Mouse (Mus musculus): ENCODE measurements at regions not wholly inside any gene's neighbourhood (a gene's known extent, or its start where the extent isn't known, plus 50 kb on each side); places are given as distances from the start of the nearest gene placed in this dataset.

DNA sequence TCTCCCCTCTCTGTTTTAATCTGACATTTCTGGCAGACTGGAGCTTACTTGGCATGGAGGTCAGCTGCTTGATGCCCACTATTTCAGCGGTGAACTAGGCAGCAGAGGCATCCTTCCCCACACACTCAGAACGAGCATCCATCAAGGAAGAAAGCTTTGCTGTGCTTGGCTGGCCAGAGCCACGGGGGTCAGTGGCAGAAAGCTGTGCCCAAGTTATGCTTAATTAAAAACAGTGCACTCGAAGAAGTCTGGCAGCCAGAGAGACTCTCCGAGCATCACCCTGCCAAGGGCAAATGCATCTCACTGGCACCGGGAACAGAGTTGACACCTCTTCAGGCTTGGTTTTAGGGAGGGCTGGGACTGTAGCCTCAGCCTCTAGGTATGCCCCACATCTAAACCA lies 168.3 kb downstream of the Gm45692 start:
- no peak for DNase-seq

DNA sequence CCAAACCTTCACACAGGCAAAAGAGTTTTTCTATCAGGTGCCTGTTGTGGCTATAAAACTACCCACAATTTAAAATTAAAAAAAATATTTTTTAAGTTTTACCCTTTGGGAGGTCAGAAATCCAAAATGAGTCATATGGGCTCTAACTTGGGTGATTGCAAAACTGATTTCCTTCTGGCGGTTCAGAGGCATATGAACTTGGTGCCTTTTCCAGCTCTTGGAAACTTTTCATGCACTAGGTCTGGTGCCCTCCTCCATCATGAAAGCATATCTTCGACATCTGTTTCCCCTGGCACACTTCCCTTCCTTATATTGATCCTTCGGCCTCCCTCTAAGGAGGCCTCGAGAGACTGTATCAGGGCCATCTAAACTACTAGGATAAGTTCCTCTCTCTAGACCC lies 168.8 kb downstream of the Gm45692 start:
- no peak for DNase-seq

DNA sequence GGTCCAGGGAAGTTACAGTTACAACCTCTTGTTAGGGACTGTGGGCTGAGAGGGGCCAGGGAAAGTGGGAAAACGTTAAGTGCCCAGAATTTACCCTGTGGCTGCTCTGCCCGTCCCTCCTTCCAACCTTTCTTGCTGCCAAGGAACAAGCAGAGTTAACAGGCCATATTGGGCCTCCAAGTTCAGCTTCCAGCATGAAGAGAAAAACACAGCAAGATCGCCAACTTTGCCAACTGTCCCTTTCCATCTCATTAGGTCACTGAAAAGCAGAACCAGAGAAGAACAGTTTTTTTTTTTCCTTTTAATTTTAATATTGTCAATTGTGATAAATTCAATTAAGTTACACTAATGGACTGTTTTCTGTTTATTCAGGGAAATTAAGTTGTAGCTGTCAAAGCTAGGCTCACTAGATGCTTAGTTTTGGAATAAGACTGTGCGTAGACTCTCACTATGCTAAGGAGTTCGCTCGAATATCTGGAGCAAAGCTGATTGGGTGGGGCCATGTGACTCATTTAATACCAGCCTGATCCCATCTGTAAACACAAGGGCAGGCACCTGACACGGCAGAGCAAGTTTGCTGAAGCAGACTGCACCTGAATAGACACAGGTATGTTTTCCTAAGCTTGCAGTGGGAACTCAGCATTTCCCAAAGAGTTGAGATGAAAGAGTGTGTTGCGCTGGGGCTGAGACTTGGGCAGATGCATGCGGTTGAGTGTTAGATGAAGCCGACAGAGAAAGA lies 178.9 kb downstream of the Gm45692 start:
- DNase-seq: no peak

GRCm38 (mm10) chr8:26300246-26300645 lies 180.9 kb downstream of the Gm45692 start:
- no peak for DNase-seq

DNA sequence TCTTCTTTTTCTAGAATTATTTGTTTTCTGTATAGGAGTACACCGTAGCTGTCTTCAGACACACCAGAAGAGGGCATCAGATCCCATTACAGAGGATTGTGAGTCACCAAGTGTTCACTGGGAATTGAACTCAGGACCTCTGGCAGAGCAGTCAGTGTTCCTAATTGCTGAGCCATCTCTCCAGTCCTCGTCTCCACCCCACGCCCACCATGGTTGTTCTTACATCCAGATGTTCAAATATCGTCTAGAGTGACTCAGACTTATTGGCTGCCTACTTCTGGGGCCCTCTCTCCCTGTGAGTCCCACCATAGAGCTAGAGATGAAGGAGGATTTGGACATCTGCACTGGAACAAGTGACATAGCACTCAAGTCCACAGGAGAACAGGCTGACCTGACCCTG lies 182.6 kb downstream of the Gm45692 start:
- DNase-seq: no peak

GRCm38 (mm10) chr8:26304566-26304965 lies 185.2 kb downstream of the Gm45692 start:
- DNase-seq: no peak

GRCm38 (mm10) chr8:26305061-26305879 lies 185.9 kb downstream of the Gm45692 start:
- DNase-seq: no peak

DNA sequence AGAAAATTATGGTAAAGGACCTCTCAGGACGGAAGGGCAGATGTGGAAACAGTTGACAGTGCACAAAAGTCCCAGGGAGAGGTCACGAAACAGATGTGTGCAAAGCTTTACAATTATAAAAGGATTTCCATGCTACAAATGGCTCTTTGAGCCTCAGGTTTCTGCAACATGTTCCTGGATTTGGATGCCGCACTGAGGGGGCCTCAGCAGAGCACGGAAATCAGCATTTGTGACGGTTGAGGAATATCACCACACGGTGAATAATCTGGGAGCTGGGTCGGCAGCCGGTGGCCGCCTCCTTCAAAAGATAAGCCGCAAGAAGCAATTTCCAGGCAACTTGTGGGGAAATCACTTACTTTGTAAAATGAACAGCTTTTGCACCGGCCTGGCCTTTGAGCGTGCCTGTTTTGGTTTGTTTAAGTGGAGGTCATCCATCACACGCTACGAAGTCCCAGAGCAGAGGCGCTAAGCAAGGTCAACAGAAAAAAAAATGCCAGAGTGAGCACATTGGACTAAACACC lies 188.8 kb downstream of the Gm45692 start:
- no peak for DNase-seq

DNA sequence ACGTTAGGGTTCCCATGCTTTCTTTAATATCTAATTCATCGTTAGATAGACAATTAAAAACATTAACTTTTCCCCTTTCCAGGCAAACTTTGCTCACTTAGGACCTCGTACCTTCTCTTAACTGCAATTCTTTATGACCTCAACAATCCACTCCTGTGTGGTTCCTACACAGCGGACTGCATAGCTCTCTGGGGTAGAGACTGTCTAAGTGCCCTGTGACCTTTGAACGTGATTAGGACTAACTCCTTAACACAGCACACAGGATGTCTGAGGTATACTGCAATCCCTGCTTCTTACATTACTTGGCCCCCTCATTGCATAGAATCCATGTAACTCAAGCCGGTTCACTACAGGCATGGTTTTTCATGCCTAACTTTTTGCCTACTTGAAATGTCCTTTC lies 190.4 kb downstream of the Gm45692 start:
- DNase-seq: no peak

DNA sequence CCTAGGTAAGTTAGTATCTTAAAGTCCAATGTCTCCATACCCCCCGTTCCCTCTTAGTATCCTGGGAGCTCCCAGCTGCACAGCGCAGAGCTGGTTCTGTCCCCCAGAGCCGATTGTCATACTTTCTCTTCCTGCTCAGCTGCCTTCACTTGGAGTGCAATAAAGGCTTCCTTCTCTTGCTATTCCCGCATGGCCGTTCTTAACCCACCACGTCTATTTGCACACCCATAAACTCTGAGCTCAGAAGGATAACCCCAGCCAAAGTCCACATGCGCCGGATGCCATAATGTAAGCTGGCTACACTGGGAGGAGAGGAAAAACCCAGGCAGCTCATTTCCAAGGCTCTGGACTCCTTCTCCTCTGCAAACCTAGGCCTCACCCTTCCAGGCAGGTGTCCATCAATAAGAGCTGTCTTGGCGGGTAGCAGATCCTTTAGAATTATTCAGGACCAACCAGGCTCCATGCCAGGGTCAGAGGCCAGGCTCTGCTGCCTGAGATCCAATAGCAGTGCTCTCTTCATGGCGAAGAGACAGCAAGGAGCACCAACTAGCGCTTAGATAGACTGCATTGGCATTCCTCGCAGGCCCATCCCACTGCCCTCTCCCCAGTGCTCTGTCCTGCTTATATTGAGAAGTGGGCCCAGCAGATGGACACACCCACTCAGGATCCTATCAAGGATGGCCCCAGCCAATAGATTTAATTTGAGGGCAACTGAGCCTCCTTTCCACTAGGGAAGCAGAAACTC lies 204.4 kb downstream of the Gm45692 start:
- no peak for DNase-seq

DNA sequence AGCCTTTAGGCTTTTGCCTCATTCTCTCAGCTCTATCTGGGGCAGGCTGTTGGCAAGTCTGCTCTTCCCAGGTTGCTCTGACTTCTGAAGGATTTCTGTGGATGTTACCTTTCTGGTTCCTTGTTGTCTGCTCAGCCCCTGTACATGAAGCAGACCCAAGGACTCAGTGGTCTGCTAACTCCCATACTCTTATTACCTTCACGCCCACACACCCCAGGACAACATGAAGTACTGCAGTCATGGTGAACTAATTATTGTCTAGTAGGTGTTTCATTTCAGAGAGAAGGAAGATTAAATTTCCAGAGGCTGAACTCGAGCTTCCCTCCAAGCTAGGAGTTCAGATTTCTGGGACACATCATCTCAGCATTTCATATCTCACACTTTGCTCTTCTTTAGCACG lies 205.3 kb downstream of the Gm45692 start:
- DNase-seq: no peak

DNA sequence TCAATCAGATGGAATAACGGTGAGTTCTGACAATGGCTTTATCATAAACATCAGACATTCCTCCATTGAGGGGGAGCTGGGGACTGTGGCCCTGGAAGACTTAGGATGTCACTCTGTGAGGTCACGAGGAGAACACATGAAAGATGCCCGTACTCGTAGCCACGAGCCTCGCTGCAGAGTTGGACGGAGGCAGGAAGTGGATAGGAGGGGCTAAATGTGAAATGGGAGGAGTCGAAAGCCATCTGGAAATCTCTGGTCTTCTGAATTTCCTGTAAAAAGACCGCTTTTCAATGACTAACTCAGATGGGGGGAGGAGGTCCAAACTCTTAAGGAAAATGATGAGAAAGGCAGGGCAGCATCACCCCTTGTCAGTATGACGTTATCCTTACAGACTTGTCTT lies 210.5 kb downstream of the Gm45692 start:
- no peak for DNase-seq

DNA sequence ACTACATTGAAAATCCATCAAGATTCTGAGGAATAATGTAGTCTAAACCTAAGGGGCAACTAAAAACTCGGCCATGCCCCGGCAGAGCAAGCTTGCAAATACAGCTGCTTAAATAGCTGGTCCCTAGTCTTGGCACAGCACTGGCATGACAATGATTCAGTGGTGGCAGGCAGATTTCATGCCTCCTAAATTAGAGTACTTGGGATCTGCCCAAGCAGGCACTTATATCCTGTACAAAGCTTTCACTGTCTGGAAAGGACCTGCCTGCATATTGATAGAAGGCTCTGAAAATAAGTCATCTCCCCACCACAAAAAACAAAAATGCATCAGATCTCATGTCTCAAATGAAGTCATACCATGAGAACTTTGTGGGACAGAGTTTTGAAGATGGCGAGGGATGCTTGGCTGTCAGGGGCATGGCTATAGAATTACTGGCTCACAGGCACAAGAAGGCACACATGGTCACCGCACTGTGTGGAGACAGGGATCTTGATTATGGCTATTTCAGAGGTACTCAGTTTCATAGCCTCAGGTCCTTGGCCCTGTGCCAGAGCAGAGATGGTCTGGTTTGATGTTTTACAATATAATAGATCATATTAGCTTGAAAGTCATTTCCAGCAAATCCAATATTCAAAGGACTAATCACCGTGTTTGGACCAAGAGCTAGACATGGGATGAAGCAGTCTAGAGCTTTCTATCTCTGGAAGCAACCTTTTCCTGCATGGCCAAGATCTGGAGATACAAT lies 217.7 kb downstream of the Gm45692 start:
- DNase-seq: peak; percentile 21

DNA sequence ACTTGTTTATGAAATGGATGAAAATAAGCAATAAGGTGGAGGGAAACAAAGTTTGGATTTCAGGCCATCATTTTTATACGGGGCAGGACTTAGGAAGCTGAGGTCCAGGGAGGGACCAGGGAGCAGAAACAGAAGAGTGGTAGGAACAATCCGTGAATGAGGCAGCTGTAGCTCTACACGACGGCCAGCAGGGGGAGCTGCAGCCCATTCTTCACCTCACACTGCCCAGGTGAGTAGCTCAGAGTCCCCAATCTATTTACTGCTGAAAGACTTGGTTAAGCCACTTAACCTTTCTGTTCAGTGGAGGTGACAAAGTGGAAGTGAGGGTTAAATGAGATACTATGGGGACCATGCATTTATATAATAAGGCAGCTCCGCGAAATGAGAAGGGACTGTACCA lies 225.7 kb downstream of the Gm45692 start:
- DNase-seq: peak; percentile 84

- DNase-seq: no peak
These were observed 229.9 kb downstream of the Gm45692 start for GRCm38 (mm10) chr8:26349231-26349630.

- DNase-seq: no peak
These were observed 230.5 kb downstream of the Gm45692 start for GRCm38 (mm10) chr8:26349854-26350253.

- DNase-seq: no peak
These were observed 231.3 kb downstream of the Gm45692 start for GRCm38 (mm10) chr8:26350616-26351015.

DNA sequence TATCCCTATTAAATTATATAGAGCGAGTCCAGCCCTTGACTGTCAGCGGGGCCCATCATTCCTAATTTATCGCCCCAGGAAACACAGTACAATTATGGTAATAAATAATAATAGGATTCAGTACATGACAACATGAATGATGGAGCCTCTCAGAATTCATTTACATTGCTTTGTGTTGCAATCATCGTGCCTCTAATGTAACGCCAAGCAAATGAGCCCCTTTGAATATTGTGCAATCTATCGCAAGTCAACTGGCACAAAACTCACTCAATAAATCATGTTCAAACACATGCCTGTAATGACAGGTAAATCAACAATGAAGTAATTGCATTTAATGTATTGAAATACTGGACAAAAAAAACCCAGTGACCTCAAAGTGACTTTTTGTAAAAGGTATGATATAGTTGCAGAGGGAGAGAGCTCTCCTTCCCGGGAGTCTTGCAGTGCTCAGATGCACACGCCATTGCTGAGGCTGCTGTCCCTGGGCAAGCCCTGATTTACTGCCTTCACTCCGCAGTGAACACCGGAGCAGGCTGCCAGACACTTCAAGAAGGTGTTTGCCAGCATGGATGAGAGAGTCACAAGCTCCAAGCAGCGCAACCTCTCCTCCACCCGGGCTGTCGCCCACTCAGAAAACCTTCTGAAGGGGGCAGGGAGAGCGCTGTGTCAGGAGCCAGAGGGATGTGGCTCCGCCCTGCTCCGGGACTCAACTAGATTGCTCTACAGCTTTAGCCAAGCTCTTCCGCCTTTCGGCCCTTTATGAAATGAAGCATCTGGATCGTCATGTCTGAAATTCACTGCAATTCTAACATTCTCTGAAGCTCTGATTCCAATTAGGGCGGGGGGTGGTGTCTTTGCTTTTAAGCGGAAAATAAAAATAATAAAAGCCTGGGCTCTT lies 232.6 kb downstream of the Gm45692 start:
- DNase-seq: peak; percentile 41

- peak; percentile 70 for DNase-seq
These were observed 233.2 kb downstream of the Gm45692 start for GRCm38 (mm10) chr8:26352541-26353010.

DNA sequence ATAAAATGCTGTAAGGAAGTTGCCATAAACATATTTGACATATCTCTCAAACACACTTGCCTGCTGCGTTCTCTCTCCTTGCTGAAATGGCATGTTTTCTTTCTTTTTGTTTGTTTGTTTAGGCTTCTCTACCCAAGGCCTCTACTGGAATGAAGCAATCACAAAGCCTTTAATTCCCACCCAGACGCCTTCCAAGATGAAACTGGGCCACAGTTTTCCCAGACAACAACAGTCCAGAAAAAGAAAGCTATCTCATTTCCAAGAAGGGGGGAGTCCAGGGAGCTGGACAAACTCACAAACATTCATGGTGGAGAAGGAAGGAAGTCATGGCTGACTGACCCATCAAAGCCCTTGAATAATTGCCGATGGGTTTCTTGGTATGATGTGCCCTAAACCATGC lies 234.1 kb downstream of the Gm45692 start:
- no peak for DNase-seq

DNA sequence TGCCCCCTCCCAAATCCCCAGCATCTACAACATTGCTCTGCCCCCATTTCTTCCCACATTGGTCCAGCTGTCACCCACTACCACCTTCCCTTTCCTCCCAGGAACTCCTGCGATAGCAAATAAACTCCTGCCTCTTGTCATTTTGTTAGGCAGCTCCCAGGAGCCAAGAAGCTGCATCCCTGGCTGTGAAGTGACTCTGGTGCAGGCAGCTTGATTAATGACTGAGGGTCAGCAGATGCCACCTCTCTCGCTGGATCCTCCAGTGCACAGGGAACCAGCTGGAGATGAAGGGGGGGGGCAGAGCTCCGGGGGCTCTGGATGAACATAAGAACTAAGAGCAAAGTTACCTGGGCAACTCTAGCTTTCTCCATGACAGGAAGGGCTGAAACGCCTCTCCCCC lies 235.2 kb downstream of the Gm45692 start:
- no peak for DNase-seq

Data from adrenal gland, postnatal 10 days (tissue).